Mouse (Mus musculus) liver, adult 2 months (tissue): ENCODE measurements around the gene Lrrc15.

Experiments
- CTCF ChIP-seq: fragments of 200-500 bp; IDR thresholded peaks from 2 replicates; pipeline ENCODE4 v1.5.1; 2011; ENCODE audit warnings: low read depth, low read length, control low read depth
- POLR2A ChIP-seq: fragments of 200-500 bp; IDR thresholded peaks from 2 replicates; pipeline ENCODE4 v1.6.1; 2011; ENCODE audit warnings: low read length, control low read depth; ENCODE audit not compliant: insufficient read depth; ENCODE audit errors: extremely low read depth

DNA sequence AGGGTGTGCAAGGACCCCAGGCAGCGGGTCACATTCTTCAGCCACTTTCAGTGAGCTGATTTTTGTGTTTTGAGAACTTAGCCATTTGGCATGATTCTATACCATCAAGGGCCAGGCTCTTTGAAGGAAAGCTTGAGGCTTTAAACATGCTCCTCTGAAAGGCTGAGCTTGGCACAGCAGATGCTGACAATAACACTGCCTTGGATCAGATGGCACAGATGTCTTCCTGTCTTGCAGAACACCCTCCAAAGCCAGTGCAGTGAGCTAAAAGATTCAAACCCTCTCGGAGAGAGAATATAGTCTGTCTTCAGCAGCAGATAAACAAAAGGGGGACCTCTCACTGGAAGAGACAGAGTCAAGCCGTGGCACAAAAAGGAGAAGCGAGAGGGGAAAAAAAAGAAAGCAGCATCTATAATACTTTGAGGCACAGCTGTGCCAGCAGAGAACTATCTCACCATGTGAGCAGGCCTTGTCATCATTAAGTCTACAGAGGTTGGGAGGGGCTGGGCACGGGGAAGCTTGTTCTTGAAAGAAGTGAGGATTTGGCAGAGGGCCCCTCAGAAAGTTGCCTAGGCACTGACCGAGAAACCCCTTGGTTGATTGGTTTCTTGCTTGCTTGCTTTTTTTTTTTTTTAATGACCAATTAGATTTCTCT, 11.0 kb downstream of the Lrrc15 start:
- TF ChIP-seq CTCF (no peak), POLR2A (no peak)
